Mouse (Mus musculus): ENCODE measurements around the gene Wasf2. TPM values are rescaled to one million over a fixed set of nuclear protein-coding genes. Genes with fewer than 3 reads are reported as not detected.

The Wasf2 gene
- polyA plus RNA-seq, 1 experiment from 2014 or later = 63.6 TPM

GRCm38 (mm10) chr4:133176761-133177403 is 46.6 kb downstream of the Wasf2 start:
- WGBS = 81% methylated on average over 18 of the region's 18 CpGs
- no peak for DNase-seq (ENCODE audit: low spot score)

DNA sequence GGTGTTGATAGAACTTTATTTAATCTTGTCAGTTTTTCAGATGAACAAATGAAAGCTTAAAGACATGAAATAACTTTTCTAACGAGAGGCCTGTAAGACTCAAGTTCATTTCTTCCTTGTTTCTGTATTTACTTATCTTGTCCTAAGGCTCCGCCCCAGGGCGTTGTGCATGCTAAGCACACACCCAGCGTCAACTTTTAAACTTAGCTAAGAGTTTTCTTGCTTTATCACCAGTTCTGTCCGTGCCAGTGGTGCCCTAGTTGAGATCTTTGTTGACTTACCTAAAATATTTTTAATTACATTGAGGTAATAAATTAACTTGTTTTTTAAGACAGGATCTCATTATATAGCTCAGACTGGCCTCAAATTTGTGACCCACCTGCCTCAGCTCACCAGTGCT is 48.0 kb downstream of the Wasf2 start:
- no peak overlapping the region for H3K4me2 ChIP-seq (ENCODE audit: low read depth, severe bottlenecking)
- no peaks in the 10 kb centered on the region for H3K27me3 ChIP-seq (ENCODE audit: control insufficient read depth, insufficient read depth, low read length)
- 89% methylated on average over 5 of the region's 5 CpGs for WGBS
- no peak overlapping the region for H3K9ac ChIP-seq (ENCODE audit: low read length)
- H3K36me3 ChIP-seq (ENCODE audit: control insufficient read depth, insufficient read depth, low read length) = peaks cover 3% of the 10 kb centered on the region; the same call in 1 of the 2 replicates
- no peak overlapping the region for H3K27ac ChIP-seq (replicated peaks; ENCODE audit: low read depth, low read length)
- no peak overlapping the region for H3K4me3 ChIP-seq (ENCODE audit: low read depth, low read length)
- ATAC-seq (ENCODE audit: insufficient number of reproducible peaks, low FRiP score, low TSS enrichment, low read depth) (no peak), DNase-seq (ENCODE audit: low spot score) (no peak)
- H3K9me3 ChIP-seq (ENCODE audit: control insufficient read depth, low read length) = no peaks in the 10 kb centered on the region
- peaks cover 7% of the 10 kb centered on the region for H3K4me1 ChIP-seq (ENCODE audit: control insufficient read depth, insufficient read depth, low read length)

More at GRCm38 (mm10) chr4:133176761-133177403, 46.6 kb downstream of the Wasf2 start:
- H3K4me2 ChIP-seq (ENCODE audit: low read depth, severe bottlenecking) = no peak overlapping the region
- H3K9ac ChIP-seq (ENCODE audit: low read length) = no peak overlapping the region
- ATAC-seq (ENCODE audit: insufficient number of reproducible peaks, low FRiP score, low TSS enrichment, low read depth) = no peak
- no peaks in the 10 kb centered on the region for H3K9me3 ChIP-seq (ENCODE audit: control insufficient read depth, low read length)
- H3K27me3 ChIP-seq (ENCODE audit: control insufficient read depth, insufficient read depth, low read length) = no peaks in the 10 kb centered on the region
- H3K4me3 ChIP-seq (ENCODE audit: low read depth, low read length) = no peak overlapping the region
- peaks cover 6% of the 10 kb centered on the region for H3K4me1 ChIP-seq (ENCODE audit: control insufficient read depth, insufficient read depth, low read length)
- H3K36me3 ChIP-seq (ENCODE audit: control insufficient read depth, insufficient read depth, low read length) = peaks cover 3% of the 10 kb centered on the region; the same call in 1 of the 2 replicates
- H3K27ac ChIP-seq (replicated peaks; ENCODE audit: low read depth, low read length) = no peak overlapping the region

- DNase-seq (ENCODE audit: low spot score) (no peak), ATAC-seq (ENCODE audit: insufficient number of reproducible peaks, low FRiP score, low TSS enrichment, low read depth) (no peak)
- Histone ChIP-seq H3K4me1 (ENCODE audit: control insufficient read depth, insufficient read depth, low read length) (peaks cover 16% of the 10 kb centered on the region), H3K27me3 (ENCODE audit: control insufficient read depth, insufficient read depth, low read length) (no peaks in the 10 kb centered on the region), H3K4me2 (ENCODE audit: low read depth, severe bottlenecking) (no peak overlapping the region), H3K9me3 (ENCODE audit: control insufficient read depth, low read length) (no peaks in the 10 kb centered on the region), H3K4me3 (ENCODE audit: low read depth, low read length) (no peak overlapping the region), H3K36me3 (ENCODE audit: control insufficient read depth, insufficient read depth, low read length) (peaks cover 3% of the 10 kb centered on the region; the same call in 1 of the 2 replicates), H3K27ac (replicated peaks; ENCODE audit: low read depth, low read length) (no peak overlapping the region), H3K9ac (ENCODE audit: low read length) (no peak overlapping the region)
- WGBS = 86% methylated on average over 7 of the region's 7 CpGs
These were observed 49.0 kb downstream of the Wasf2 start for GRCm38 (mm10) chr4:133179258-133179657.

- Histone ChIP-seq H3K4me1 (ENCODE audit: control insufficient read depth, insufficient read depth, low read length) (peaks cover 31% of the 10 kb centered on the region), H3K27me3 (ENCODE audit: control insufficient read depth, insufficient read depth, low read length) (no peaks in the 10 kb centered on the region), H3K9me3 (ENCODE audit: control insufficient read depth, low read length) (no peaks in the 10 kb centered on the region), H3K36me3 (ENCODE audit: control insufficient read depth, insufficient read depth, low read length) (peaks cover 11% of the 10 kb centered on the region), H3K9ac (ENCODE audit: low read length) (no peak overlapping the region), H3K27ac (replicated peaks; ENCODE audit: low read depth, low read length) (no peak overlapping the region), H3K4me3 (ENCODE audit: low read depth, low read length) (no peak overlapping the region), H3K4me2 (ENCODE audit: low read depth, severe bottlenecking) (no peak overlapping the region)
- ATAC-seq (ENCODE audit: insufficient number of reproducible peaks, low FRiP score, low TSS enrichment, low read depth) (no peak), DNase-seq (ENCODE audit: low spot score) (no peak)
- 96% methylated on average over 8 of the region's 8 CpGs for WGBS
These were observed 52.2 kb downstream of the Wasf2 start for GRCm38 (mm10) chr4:133182439-133183033.

DNA sequence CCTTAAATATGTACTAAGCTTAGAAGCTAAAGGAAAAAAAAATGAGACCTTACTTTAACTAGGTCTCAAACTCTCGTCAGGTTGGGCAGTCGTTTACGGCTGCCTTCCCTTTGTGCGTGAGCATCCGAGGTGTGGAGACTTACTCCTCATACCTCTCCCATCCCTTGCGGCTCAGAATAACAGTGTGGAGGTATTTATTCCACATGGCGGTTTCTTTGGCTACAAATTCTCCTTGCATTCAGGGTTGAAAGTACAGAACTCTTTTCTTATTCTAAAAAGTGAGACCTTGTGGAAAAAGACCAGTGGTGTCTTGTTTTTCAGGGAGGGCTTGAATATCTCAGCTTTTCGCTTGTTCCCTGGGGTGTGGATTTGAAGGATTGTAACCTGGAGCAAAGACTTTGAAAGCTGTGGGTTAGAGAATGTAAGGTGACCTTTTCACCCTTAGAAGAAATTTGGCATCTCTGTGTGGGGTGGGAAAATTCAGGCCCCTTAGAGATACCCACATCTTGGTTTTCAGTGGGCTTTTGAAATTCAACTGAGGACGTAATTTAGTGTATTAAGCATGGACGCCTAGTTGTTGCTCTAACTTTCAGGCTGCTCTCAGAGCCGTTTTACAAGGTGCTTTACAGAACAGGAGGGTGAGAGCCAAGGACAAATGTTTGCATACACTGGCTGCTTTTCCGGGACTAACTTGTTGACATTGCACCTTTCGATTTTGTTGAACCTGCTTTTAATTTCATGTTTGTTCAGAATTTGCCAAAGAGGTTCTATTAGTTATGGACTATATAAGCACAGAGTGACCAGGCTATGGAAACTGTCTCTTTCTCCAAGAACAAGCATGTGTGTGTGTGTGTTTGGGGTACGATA is 54.0 kb downstream of the Wasf2 start:
- Histone ChIP-seq H3K36me3 (ENCODE audit: control insufficient read depth, insufficient read depth, low read length) (peaks cover 17% of the 10 kb centered on the region), H3K4me2 (ENCODE audit: low read depth, severe bottlenecking) (no peak overlapping the region)
- 32% methylated on average over 14 of the region's 14 CpGs for whole genome bisulfite sequencing

GRCm38 (mm10) chr4:133184898-133185665 is 54.8 kb downstream of the Wasf2 start:
- H3K36me3 ChIP-seq (ENCODE audit: control insufficient read depth, insufficient read depth, low read length) = peaks cover 17% of the 10 kb centered on the region
- 26% methylated on average over 15 of the region's 15 CpGs for WGBS

More for the DNA sequence above, 54.0 kb downstream of the Wasf2 start:
- H3K9me3 ChIP-seq (ENCODE audit: control insufficient read depth, low read length) = no peaks in the 10 kb centered on the region
- DNase-seq (ENCODE audit: low spot score) = no peak
- H3K27ac ChIP-seq (replicated peaks; ENCODE audit: low read depth, low read length) = peak overlapping the region; percentile 86
- no peak overlapping the region for H3K4me3 ChIP-seq (ENCODE audit: low read depth, low read length)
- ATAC-seq (ENCODE audit: insufficient number of reproducible peaks, low FRiP score, low TSS enrichment, low read depth) = no peak
- no peaks in the 10 kb centered on the region for H3K27me3 ChIP-seq (ENCODE audit: control insufficient read depth, insufficient read depth, low read length)
- no peak overlapping the region for H3K9ac ChIP-seq (ENCODE audit: low read length)
- peaks cover 31% of the 10 kb centered on the region for H3K4me1 ChIP-seq (ENCODE audit: control insufficient read depth, insufficient read depth, low read length)

GRCm38 (mm10) chr4:133185893-133186292 is 55.6 kb downstream of the Wasf2 start:
- ATAC-seq (ENCODE audit: insufficient number of reproducible peaks, low FRiP score, low TSS enrichment, low read depth) = peak; percentile 44; the same call in 1 of the 2 replicates
- H3K27ac ChIP-seq (replicated peaks; ENCODE audit: low read depth, low read length) = peak overlapping the region; percentile 86
- H3K9me3 ChIP-seq (ENCODE audit: control insufficient read depth, low read length) = no peaks in the 10 kb centered on the region
- H3K4me3 ChIP-seq (ENCODE audit: low read depth, low read length) = no peak overlapping the region
- H3K36me3 ChIP-seq (ENCODE audit: control insufficient read depth, insufficient read depth, low read length) = peaks cover 24% of the 10 kb centered on the region
- DNase-seq (ENCODE audit: low spot score) = peak; percentile 38
- no peaks in the 10 kb centered on the region for H3K27me3 ChIP-seq (ENCODE audit: control insufficient read depth, insufficient read depth, low read length)
- peak overlapping the region; percentile 24; the same call in 1 of the 2 replicates for H3K4me2 ChIP-seq (ENCODE audit: low read depth, severe bottlenecking)
- peaks cover 31% of the 10 kb centered on the region for H3K4me1 ChIP-seq (ENCODE audit: control insufficient read depth, insufficient read depth, low read length)
- 42% methylated on average over 8 of the region's 8 CpGs for WGBS
- H3K9ac ChIP-seq (ENCODE audit: low read length) = no peak overlapping the region

More at GRCm38 (mm10) chr4:133184898-133185665, 54.8 kb downstream of the Wasf2 start:
- Histone ChIP-seq H3K27ac (replicated peaks; ENCODE audit: low read depth, low read length) (peak overlapping the region; percentile 86), H3K4me3 (ENCODE audit: low read depth, low read length) (no peak overlapping the region), H3K4me1 (ENCODE audit: control insufficient read depth, insufficient read depth, low read length) (peaks cover 31% of the 10 kb centered on the region), H3K27me3 (ENCODE audit: control insufficient read depth, insufficient read depth, low read length) (no peaks in the 10 kb centered on the region), H3K9me3 (ENCODE audit: control insufficient read depth, low read length) (no peaks in the 10 kb centered on the region), H3K4me2 (ENCODE audit: low read depth, severe bottlenecking) (peak overlapping the region; percentile 24), H3K9ac (ENCODE audit: low read length) (peak overlapping the region; percentile 43; the same call in 1 of the 2 replicates)
- ATAC-seq (ENCODE audit: insufficient number of reproducible peaks, low FRiP score, low TSS enrichment, low read depth) (peak; percentile 72; the same call in 1 of the 2 replicates), DNase-seq (ENCODE audit: low spot score) (peak; percentile 51)
